Mouse (Mus musculus) megakaryocyte, embryonic 14.5 days (primary cell): Measurements from ENCODE around the gene Zcchc17.

Source experiments
- FLI1 ChIP-seq: IDR thresholded peaks from 2 replicates; pipeline ENCODE4 v1.6.1; 2012; ENCODE audit warnings: low read length, inconsistent platforms, mixed read lengths
- GATA1 ChIP-seq: IDR thresholded peaks from 3 replicates; pipeline ENCODE4 v1.6.1; 2012; ENCODE audit warnings: mixed read lengths, low read length, inconsistent platforms, borderline replicate concordance

GRCm38 (mm10) chr4:130308231-130309081 lies 51.3 kb downstream of the Zcchc17 start, which contains the start of the genes Fabp3 and Gm10570:
- TF ChIP-seq GATA1 (no peak), FLI1 (no peak)
